Mouse (Mus musculus): ENCODE results near the gene Hs2st1. TPM values are rescaled to one million over a fixed set of nuclear protein-coding genes. Genes with fewer than 3 reads are reported as not detected.

Gene Hs2st1
- polyA plus RNA-seq, 1 experiment = 20.3 TPM

GRCm38 (mm10) chr3:144425041-144425448 lies 144.9 kb downstream of the Hs2st1 start:
- no peak for TF ChIP-seq FOSL1 (IDR thresholded peaks at IDR 0.05; ENCODE audit: insufficient read depth, low read length, poor library complexity, severe bottlenecking)
- H3K79me3 ChIP-seq (ENCODE audit: low read depth) = no peaks in the 10 kb centered on the region

DNA sequence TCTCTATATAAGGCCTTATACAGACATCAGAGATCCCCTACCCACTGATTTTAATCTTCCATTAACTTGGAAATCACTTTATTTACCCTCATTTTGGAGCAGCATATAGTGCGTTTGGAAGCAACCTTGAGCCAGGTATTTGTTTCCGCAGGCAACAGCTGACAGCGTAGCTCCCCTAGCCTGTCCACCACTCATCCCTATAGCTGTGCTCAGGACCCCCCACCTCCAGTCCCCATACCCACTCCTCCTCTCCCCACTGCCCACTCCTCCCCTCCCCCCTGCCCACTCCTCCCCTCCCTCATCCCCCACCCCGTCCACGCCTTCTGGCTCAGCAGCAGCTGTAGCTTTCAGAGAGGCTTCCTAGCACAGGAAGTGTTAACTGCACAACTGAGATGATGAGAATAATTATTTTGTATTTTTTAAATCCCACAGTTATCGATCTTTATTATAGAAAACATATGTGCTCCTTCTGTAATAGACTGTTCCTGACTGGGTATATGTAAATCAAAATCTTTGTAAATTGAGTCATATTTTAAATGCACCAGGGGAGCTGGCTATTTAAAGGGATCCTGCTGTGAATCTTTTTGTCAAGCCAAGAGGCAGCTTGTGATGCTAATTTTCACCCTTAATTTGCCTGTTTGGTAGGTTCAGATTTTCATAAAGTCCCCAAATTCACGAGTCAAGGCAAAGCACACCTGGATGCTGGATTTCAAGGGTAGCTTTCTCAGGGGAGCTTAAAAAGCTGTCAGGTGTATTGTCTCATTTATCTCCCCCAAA lies 148.4 kb downstream of the Hs2st1 start:
- TF ChIP-seq CEBPB (IDR thresholded peaks at IDR 0.05; ENCODE audit: low read depth) (no peak), CTCF (IDR thresholded peaks at IDR 0.05; ENCODE audit: control insufficient read depth, insufficient read depth, insufficient read length) (no peak), MAX (IDR thresholded peaks at IDR 0.05) (no peak), USF1 (IDR thresholded peaks at IDR 0.05; ENCODE audit: low read depth) (no peak), MYOG (IDR thresholded peaks at IDR 0.05; ENCODE audit: control insufficient read depth, extremely low read depth, insufficient read length) (no peak), MYOD1 (IDR thresholded peaks at IDR 0.05; ENCODE audit: control insufficient read depth, insufficient read length, low read depth) (no peak), FOSL1 (IDR thresholded peaks at IDR 0.05; ENCODE audit: insufficient read depth, low read length, poor library complexity, severe bottlenecking) (no peak)
- no peak overlapping the region for H3ac ChIP-seq (ENCODE audit: control insufficient read depth, insufficient read length, low read depth)

More at GRCm38 (mm10) chr3:144425041-144425448, 144.9 kb downstream of the Hs2st1 start:
- Histone ChIP-seq H3K79me2 (ENCODE audit: control insufficient read depth, insufficient read depth) (no peaks in the 10 kb centered on the region), H3K27me3 (ENCODE audit: control insufficient read depth, insufficient read depth, insufficient read length) (no peaks in the 10 kb centered on the region), H3ac (ENCODE audit: control insufficient read depth, insufficient read length, low read depth) (no peak overlapping the region), H3K4me3 (ENCODE audit: insufficient read depth, poor library complexity, severe bottlenecking) (no peak overlapping the region), H3K36me3 (ENCODE audit: control insufficient read depth, insufficient read depth) (no peaks in the 10 kb centered on the region)

GRCm38 (mm10) chr3:144413821-144414220 lies 156.2 kb downstream of the Hs2st1 start:
- no peaks in the 10 kb centered on the region for H3K36me3 ChIP-seq (ENCODE audit: control insufficient read depth, insufficient read depth)
- H3ac ChIP-seq (ENCODE audit: control insufficient read depth, insufficient read length, low read depth) = no peak overlapping the region
- TF ChIP-seq CEBPB (IDR thresholded peaks at IDR 0.05; ENCODE audit: low read depth) (no peak), CTCF (IDR thresholded peaks at IDR 0.05; ENCODE audit: control insufficient read depth, insufficient read depth, insufficient read length) (no peak), MYOG (IDR thresholded peaks at IDR 0.05; ENCODE audit: control insufficient read depth, extremely low read depth, insufficient read length) (no peak), MAX (IDR thresholded peaks at IDR 0.05) (no peak), FOSL1 (IDR thresholded peaks at IDR 0.05; ENCODE audit: insufficient read depth, low read length, poor library complexity, severe bottlenecking) (no peak), USF1 (IDR thresholded peaks at IDR 0.05; ENCODE audit: low read depth) (no peak), MYOD1 (IDR thresholded peaks at IDR 0.05; ENCODE audit: control insufficient read depth, insufficient read length, low read depth) (no peak)
- no peaks in the 10 kb centered on the region for H3K79me3 ChIP-seq (ENCODE audit: low read depth)
- H3K79me2 ChIP-seq (ENCODE audit: control insufficient read depth, insufficient read depth) = no peaks in the 10 kb centered on the region
- no peaks in the 10 kb centered on the region for H3K27me3 ChIP-seq (ENCODE audit: control insufficient read depth, insufficient read depth, insufficient read length)
- H3K4me3 ChIP-seq (ENCODE audit: insufficient read depth, poor library complexity, severe bottlenecking) = no peak overlapping the region

More for the DNA sequence above, 148.4 kb downstream of the Hs2st1 start:
- H3K79me3 ChIP-seq (ENCODE audit: low read depth) = no peaks in the 10 kb centered on the region
- H3K36me3 ChIP-seq (ENCODE audit: control insufficient read depth, insufficient read depth) = no peaks in the 10 kb centered on the region
- no peak overlapping the region for H3K4me3 ChIP-seq (ENCODE audit: insufficient read depth, poor library complexity, severe bottlenecking)
- H3K79me2 ChIP-seq (ENCODE audit: control insufficient read depth, insufficient read depth) = no peaks in the 10 kb centered on the region
- H3K27me3 ChIP-seq (ENCODE audit: control insufficient read depth, insufficient read depth, insufficient read length) = no peaks in the 10 kb centered on the region

- TF ChIP-seq MYOG (IDR thresholded peaks at IDR 0.05; ENCODE audit: control insufficient read depth, extremely low read depth, insufficient read length) (no peak), USF1 (IDR thresholded peaks at IDR 0.05; ENCODE audit: low read depth) (no peak), FOSL1 (IDR thresholded peaks at IDR 0.05; ENCODE audit: insufficient read depth, low read length, poor library complexity, severe bottlenecking) (no peak), MAX (IDR thresholded peaks at IDR 0.05) (no peak), MYOD1 (IDR thresholded peaks at IDR 0.05; ENCODE audit: control insufficient read depth, insufficient read length, low read depth) (no peak), CTCF (IDR thresholded peaks at IDR 0.05; ENCODE audit: control insufficient read depth, insufficient read depth, insufficient read length) (no peak), CEBPB (IDR thresholded peaks at IDR 0.05; ENCODE audit: low read depth) (no peak)
These were observed 157.3 kb downstream of the Hs2st1 start for GRCm38 (mm10) chr3:144412538-144413272.

GRCm38 (mm10) chr3:144411650-144412278 lies 158.2 kb downstream of the Hs2st1 start:
- Histone ChIP-seq H3ac (ENCODE audit: control insufficient read depth, insufficient read length, low read depth) (no peak overlapping the region), H3K27me3 (ENCODE audit: control insufficient read depth, insufficient read depth, insufficient read length) (no peaks in the 10 kb centered on the region), H3K79me3 (ENCODE audit: low read depth) (no peaks in the 10 kb centered on the region), H3K36me3 (ENCODE audit: control insufficient read depth, insufficient read depth) (no peaks in the 10 kb centered on the region), H3K4me3 (ENCODE audit: insufficient read depth, poor library complexity, severe bottlenecking) (no peak overlapping the region), H3K79me2 (ENCODE audit: control insufficient read depth, insufficient read depth) (no peaks in the 10 kb centered on the region)
- no peak for TF ChIP-seq USF1 (IDR thresholded peaks at IDR 0.05; ENCODE audit: low read depth)
- no peak for TF ChIP-seq MYOD1 (IDR thresholded peaks at IDR 0.05; ENCODE audit: control insufficient read depth, insufficient read length, low read depth)
- TF ChIP-seq CTCF (IDR thresholded peaks at IDR 0.05; ENCODE audit: control insufficient read depth, insufficient read depth, insufficient read length) = no peak
- no peak for TF ChIP-seq FOSL1 (IDR thresholded peaks at IDR 0.05; ENCODE audit: insufficient read depth, low read length, poor library complexity, severe bottlenecking)
- no peak for TF ChIP-seq MYOG (IDR thresholded peaks at IDR 0.05; ENCODE audit: control insufficient read depth, extremely low read depth, insufficient read length)
- no peak for TF ChIP-seq MAX (IDR thresholded peaks at IDR 0.05)
- TF ChIP-seq CEBPB (IDR thresholded peaks at IDR 0.05; ENCODE audit: low read depth) = no peak

More at GRCm38 (mm10) chr3:144412538-144413272, 157.3 kb downstream of the Hs2st1 start:
- no peaks in the 10 kb centered on the region for H3K36me3 ChIP-seq (ENCODE audit: control insufficient read depth, insufficient read depth)
- H3K79me3 ChIP-seq (ENCODE audit: low read depth) = no peaks in the 10 kb centered on the region
- H3K4me3 ChIP-seq (ENCODE audit: insufficient read depth, poor library complexity, severe bottlenecking) = no peak overlapping the region
- H3K27me3 ChIP-seq (ENCODE audit: control insufficient read depth, insufficient read depth, insufficient read length) = no peaks in the 10 kb centered on the region
- no peak overlapping the region for H3ac ChIP-seq (ENCODE audit: control insufficient read depth, insufficient read length, low read depth)
- H3K79me2 ChIP-seq (ENCODE audit: control insufficient read depth, insufficient read depth) = no peaks in the 10 kb centered on the region

All from C2C12 (cell line).